Mouse (Mus musculus) embryonic facial prominence, embryonic 12.5 days (tissue): ENCODE data around the gene Grrp1. TPM values are rescaled to one million over a fixed set of nuclear protein-coding genes. Genes with fewer than 3 reads are reported as not detected.
A peak's percentile ranks its signal among the peaks of the same experiment; 100 is the strongest.
"Not testable (repeated sequence)": the region's sequence is repeated elsewhere in the genome, so short reads cannot be mapped to it uniquely, and the experiment has no call there.

ENCODE experiments used
- ATAC-seq: fragments of 200-750 bp; cut with Nextera tagmentation; 2 replicates; pipeline ENCODE4 v1.8.0; 2017; ENCODE audit not compliant: insufficient number of reproducible peaks, insufficient read depth, low FRiP score, low TSS enrichment
- H3K27ac ChIP-seq: fragments of 300-500 bp; sonication (generic); 2 replicates; pipeline ENCODE4 v1.5.1; 2016; ENCODE audit warnings: mild to moderate bottlenecking
- H3K27me3 ChIP-seq: fragments of 300-500 bp; sonication (generic); 2 replicates; pipeline ENCODE4 v1.6.1; 2016; ENCODE audit warnings: mild to moderate bottlenecking, moderate library complexity
- H3K36me3 ChIP-seq: fragments of 300-500 bp; sonication (generic); 2 replicates; pipeline ENCODE4 v1.6.1; 2016; ENCODE audit warnings: mild to moderate bottlenecking
- H3K4me1 ChIP-seq: fragments of 300-500 bp; sonication (generic); 2 replicates; pipeline ENCODE4 v1.6.1; 2016
- H3K4me2 ChIP-seq: fragments of 300-500 bp; sonication (generic); replicated peaks from 2 replicates; pipeline ENCODE4 v1.6.1; 2016; ENCODE audit warnings: mild to moderate bottlenecking, moderate library complexity
- H3K4me3 ChIP-seq: fragments of 300-500 bp; sonication (generic); 2 replicates; pipeline ENCODE4 v1.5.1; 2016; ENCODE audit warnings: mild to moderate bottlenecking
- H3K9ac ChIP-seq: fragments of 300-500 bp; sonication (generic); 2 replicates; pipeline ENCODE4 v1.6.1; 2016; ENCODE audit warnings: mild to moderate bottlenecking, moderate library complexity
- H3K9me3 ChIP-seq: fragments of 300-500 bp; sonication (generic); 2 replicates; pipeline ENCODE4 v1.6.1; 2016; ENCODE audit warnings: mild to moderate bottlenecking, moderate library complexity
- WGBS: fragments of 180-500 bp; shearing (Covaris S2); methylation state at CpG from one replicate; pipeline ENCODE4 v1.1.7; 2016; 5-methylcytosine and 5-hydroxymethylcytosine counted together
- polyA plus RNA-seq: library from polyadenylated mRNA; unstranded; fragments of >200 nt; fragmentation: Nextera tagmentation; extraction: Ambion mirVana; gene quantifications from 2 replicates; pipeline ENCODE4 v1.2.1, GENCODE M21; 2016

The Grrp1 gene
- polyA plus RNA-seq, result 6.3 and 6.4 TPM in 2 replicates

- no peak for ATAC-seq
- Histone ChIP-seq H3K36me3 (no peaks in the 10 kb centered on the region), H3K27ac (no peak within 1 kb of the TSS; the same call in 1 of the 2 replicates), H3K4me3 (peak within 1 kb of the TSS; percentile 34), H3K9me3 (no peaks in the 10 kb centered on the region), H3K9ac (peak within 1 kb of the TSS; percentile 31; the same call in 1 of the 2 replicates), H3K27me3 (peaks cover 65% of the 10 kb centered on the region), H3K4me1 (peaks cover 62% of the 10 kb centered on the region), H3K4me2 (peak within 1 kb of the TSS; percentile 89)
- WGBS, result 2% methylated on average over 13 of the region's 13 CpGs
Measured at GRCm38 (mm10) chr4:134253722-134254324, at the start of gene Grrp1. Grrp1 (minus strand) TSS chr4:134254106.

- Histone ChIP-seq H3K27ac (no peak overlapping the region), H3K36me3 (no peaks in the 10 kb centered on the region), H3K9ac (no peak overlapping the region), H3K27me3 (no peaks in the 10 kb centered on the region), H3K4me3 (no peak overlapping the region), H3K4me2 (no peak overlapping the region), H3K4me1 (peaks cover 3% of the 10 kb centered on the region), H3K9me3 (no peaks in the 10 kb centered on the region)
- 73% methylated on average over 5 of the region's 5 CpGs for WGBS
- ATAC-seq, result no peak
Measured at GRCm38 (mm10) chr4:134302084-134302483, 48.2 kb upstream of the Grrp1 start.

DNA sequence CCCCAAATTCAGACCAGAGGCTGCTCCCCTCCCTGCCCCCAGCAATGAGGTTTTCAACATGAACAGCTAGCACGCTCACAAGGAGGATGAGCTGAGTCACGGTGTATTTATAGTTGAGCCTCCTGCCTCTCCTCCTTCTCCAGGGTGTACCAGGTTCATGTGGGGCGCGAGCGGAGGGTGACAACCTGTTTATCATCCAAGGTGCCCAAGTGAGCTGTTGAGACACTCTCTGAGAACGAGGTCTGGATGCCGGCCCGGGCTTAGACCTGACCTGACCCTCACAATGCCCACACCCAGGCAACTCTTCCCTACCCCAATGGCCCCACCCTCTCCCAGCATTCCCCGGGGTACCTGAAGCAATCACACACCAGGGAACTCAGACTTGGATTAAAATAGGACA lies 46.4 kb upstream of the Grrp1 start:
- Histone ChIP-seq H3K27ac (no peak overlapping the region), H3K4me3 (no peak overlapping the region), H3K4me1 (no peaks in the 10 kb centered on the region), H3K27me3 (no peaks in the 10 kb centered on the region), H3K4me2 (no peak overlapping the region), H3K9me3 (no peaks in the 10 kb centered on the region), H3K36me3 (no peaks in the 10 kb centered on the region), H3K9ac (no peak overlapping the region)
- 81% methylated on average over 9 of the region's 9 CpGs for WGBS
- no peak for ATAC-seq

- H3K4me1 ChIP-seq, result no peaks in the 10 kb centered on the region
- no peaks in the 10 kb centered on the region for H3K9me3 ChIP-seq
- no peaks in the 10 kb centered on the region for H3K27me3 ChIP-seq
- 61% methylated on average over 4 of the region's 4 CpGs for WGBS
- no peak overlapping the region for H3K9ac ChIP-seq
- no peak overlapping the region for H3K4me2 ChIP-seq
- no peak overlapping the region for H3K27ac ChIP-seq
- ATAC-seq, result no peak
- no peak overlapping the region for H3K4me3 ChIP-seq
- no peaks in the 10 kb centered on the region for H3K36me3 ChIP-seq
Measured at GRCm38 (mm10) chr4:134299498-134299810, 45.5 kb upstream of the Grrp1 start.

- no peaks in the 10 kb centered on the region for H3K9me3 ChIP-seq
- 0 out of 2 replicates have a peak, but pooled peaks cover 5% of the 10 kb centered on the region for H3K27me3 ChIP-seq
- no peaks in the 10 kb centered on the region for H3K36me3 ChIP-seq
- no peak overlapping the region for H3K9ac ChIP-seq
- WGBS, result 76% methylated on average over 19 of the region's 19 CpGs
- no peak overlapping the region for H3K27ac ChIP-seq
- no peak overlapping the region for H3K4me3 ChIP-seq
- ATAC-seq, result no peak
- H3K4me2 ChIP-seq, result no peak overlapping the region
- no peaks in the 10 kb centered on the region for H3K4me1 ChIP-seq
Measured at GRCm38 (mm10) chr4:134298626-134299497, 45.0 kb upstream of the Grrp1 start.

DNA sequence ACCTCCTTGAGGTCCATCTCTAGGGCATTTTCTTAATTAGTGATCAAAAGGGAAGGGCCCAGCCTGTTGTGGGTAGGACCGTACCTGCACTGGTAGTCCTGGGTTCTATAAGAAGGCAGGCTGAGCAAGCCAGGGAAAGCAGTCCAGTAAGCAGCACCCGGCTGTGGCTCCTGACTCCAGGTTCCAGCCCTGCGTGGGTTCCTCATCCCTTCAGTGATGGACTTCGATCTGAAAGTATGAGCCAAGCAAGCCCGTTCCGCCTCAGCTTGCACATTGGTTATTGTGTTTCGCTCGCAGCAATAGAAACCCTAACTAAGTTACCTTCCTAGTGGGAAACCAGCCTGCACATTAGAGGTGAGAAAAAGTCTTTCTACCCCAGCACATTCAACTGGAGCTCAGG lies 43.5 kb upstream of the Grrp1 start:
- Histone ChIP-seq H3K27ac (no peak overlapping the region), H3K4me2 (no peak overlapping the region), H3K27me3 (0 out of 2 replicates have a peak, but pooled peaks cover 11% of the 10 kb centered on the region), H3K9me3 (no peaks in the 10 kb centered on the region), H3K4me3 (no peak overlapping the region), H3K4me1 (no peaks in the 10 kb centered on the region), H3K9ac (no peak overlapping the region), H3K36me3 (no peaks in the 10 kb centered on the region)
- 90% methylated on average over 8 of the region's 8 CpGs for WGBS
- ATAC-seq, result no peak

DNA sequence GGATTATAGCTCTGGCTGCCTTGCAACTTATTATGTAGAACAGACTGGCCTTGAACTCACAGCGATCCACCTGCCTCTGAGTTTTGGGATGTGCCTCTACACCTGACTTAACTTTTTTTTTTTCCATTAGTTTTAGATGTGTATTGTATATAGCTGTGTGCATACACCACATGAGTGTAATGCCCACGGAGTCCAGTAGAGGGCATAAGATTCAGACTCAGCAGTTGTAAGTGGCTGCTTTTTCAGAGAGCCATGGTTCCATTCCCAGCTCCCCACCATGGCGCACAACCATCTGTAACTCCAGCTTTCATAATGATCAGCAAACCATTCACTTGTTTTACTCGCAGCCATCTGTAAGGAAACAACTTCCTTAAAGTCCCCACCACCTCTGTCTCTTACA lies 42.6 kb upstream of the Grrp1 start:
- Histone ChIP-seq H3K9me3 (no peaks in the 10 kb centered on the region), H3K36me3 (no peaks in the 10 kb centered on the region)

GRCm38 (mm10) chr4:134296096-134296495 lies 42.2 kb upstream of the Grrp1 start:
- H3K27me3 ChIP-seq, result 0 out of 2 replicates have a peak, but pooled peaks cover 11% of the 10 kb centered on the region
- not testable (repeated sequence) for H3K4me3 ChIP-seq, H3K4me1 ChIP-seq, ATAC-seq, H3K9ac ChIP-seq, H3K36me3 ChIP-seq, H3K4me2 ChIP-seq, H3K27ac ChIP-seq, H3K9me3 ChIP-seq
- WGBS, result 86% methylated on average over 4 of the region's 4 CpGs

More for the DNA sequence above, 42.6 kb upstream of the Grrp1 start:
- ATAC-seq, result no peak
- Histone ChIP-seq H3K4me1 (no peaks in the 10 kb centered on the region), H3K4me3 (no peak overlapping the region), H3K4me2 (no peak overlapping the region), H3K27ac (no peak overlapping the region), H3K27me3 (0 out of 2 replicates have a peak, but pooled peaks cover 11% of the 10 kb centered on the region), H3K9ac (no peak overlapping the region)
- WGBS, result 89% methylated on average over 4 of the region's 4 CpGs

GRCm38 (mm10) chr4:134293692-134294163 lies 39.8 kb upstream of the Grrp1 start:
- Histone ChIP-seq H3K9ac (no peak overlapping the region), H3K27ac (no peak overlapping the region), H3K4me3 (no peak overlapping the region), H3K27me3 (0 out of 2 replicates have a peak, but pooled peaks cover 11% of the 10 kb centered on the region), H3K9me3 (no peaks in the 10 kb centered on the region), H3K4me2 (no peak overlapping the region), H3K36me3 (no peaks in the 10 kb centered on the region), H3K4me1 (no peaks in the 10 kb centered on the region)
- 68% methylated on average over 9 of the region's 9 CpGs for WGBS
- ATAC-seq, result no peak

DNA sequence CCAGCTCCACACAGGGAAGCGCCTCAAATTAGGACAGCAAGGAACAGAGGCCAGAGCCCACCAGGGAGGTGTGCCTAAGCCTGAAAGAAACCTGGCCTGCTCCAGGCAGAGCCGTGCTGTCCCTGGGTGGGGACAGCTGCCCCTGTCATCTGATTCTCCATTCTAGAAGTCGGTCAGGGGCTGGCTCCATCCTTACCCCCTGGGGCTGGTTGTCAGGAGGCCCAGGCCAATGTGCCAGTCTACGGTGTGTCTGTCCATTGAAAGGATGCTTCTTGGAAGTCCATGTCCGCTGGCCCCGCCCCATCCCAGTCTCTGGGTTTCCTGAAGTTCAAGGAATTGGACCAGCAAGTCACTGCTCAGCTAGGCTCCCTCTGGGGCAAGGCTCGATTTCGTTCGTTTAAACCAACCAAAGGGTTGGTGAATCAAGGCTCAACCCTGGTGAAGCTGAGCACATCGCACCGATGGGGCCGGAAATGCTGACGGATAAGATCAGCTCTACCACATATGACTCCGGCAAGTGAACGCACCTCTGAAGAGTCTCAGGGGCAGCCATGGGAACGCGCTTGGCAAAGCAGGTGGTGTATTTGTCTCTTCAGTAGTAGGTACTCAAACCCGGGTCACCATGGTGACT lies 39.3 kb upstream of the Grrp1 start:
- Histone ChIP-seq H3K36me3 (no peaks in the 10 kb centered on the region), H3K27ac (no peak overlapping the region), H3K4me1 (peaks cover 5% of the 10 kb centered on the region), H3K9me3 (no peaks in the 10 kb centered on the region), H3K4me2 (no peak overlapping the region), H3K27me3 (0 out of 2 replicates have a peak, but pooled peaks cover 11% of the 10 kb centered on the region), H3K4me3 (no peak overlapping the region), H3K9ac (no peak overlapping the region)
- 71% methylated on average over 18 of the region's 18 CpGs for WGBS
- ATAC-seq, result no peak

- 16% methylated on average over 7 of the region's 7 CpGs for WGBS
- no peaks in the 10 kb centered on the region for H3K36me3 ChIP-seq
- no peak overlapping the region for H3K4me3 ChIP-seq
- no peaks in the 10 kb centered on the region for H3K9me3 ChIP-seq
- H3K4me1 ChIP-seq, result peaks cover 7% of the 10 kb centered on the region
- no peak overlapping the region for H3K27ac ChIP-seq
- no peak for ATAC-seq
- H3K4me2 ChIP-seq, result no peak overlapping the region
- 0 out of 2 replicates have a peak, but pooled peaks cover 11% of the 10 kb centered on the region for H3K27me3 ChIP-seq
- H3K9ac ChIP-seq, result no peak overlapping the region
Measured at GRCm38 (mm10) chr4:134292067-134292466, 38.2 kb upstream of the Grrp1 start.
